Comparison of ENCODE assay signal across 23 mouse cellular contexts in genomic region chr1:140306339-140306738, GRCm38 (mm10).
DNase-seq lines count a peak whose midpoint lies in the region; ATAC-seq and TF ChIP-seq lines count a peak whose summit lies in the region.
"Had no signal": no experiment of that assay in that cellular context is flagged by ENCODE, and none has a peak within 500 bp of the region (broad histone marks: within the 10 kb centered on the region; RNA-seq: fewer than 3 reads in every experiment).

No protein-coding gene starts in this region.

- no peaks in the 10 kb centered on the region for H3K79me3 ChIP-seq in C2C12 (ENCODE audit: low read depth)

- H3K9ac ChIP-seq in embryonic facial prominence, embryonic 14.5 days (ENCODE audit: low read depth, low read length): no peak overlapping the region
- H3K9ac ChIP-seq in kidney, embryonic 16.5 days (replicated peaks; ENCODE audit: low read length): no peak overlapping the region
- no peak overlapping the region for H3K9ac ChIP-seq in liver, embryonic 12.5 days
- H3K9ac ChIP-seq: embryonic facial prominence, embryonic 13.5 days; limb, embryonic 12.5 days; liver, embryonic 14.5 days; neural tube, embryonic 13.5 days had no signal

- H3K27me3 ChIP-seq in embryonic facial prominence, embryonic 14.5 days (replicated peaks; ENCODE audit: control insufficient read depth, insufficient read depth, low read length): no peaks in the 10 kb centered on the region
- no peaks in the 10 kb centered on the region for H3K27me3 ChIP-seq in embryonic facial prominence, embryonic 10.5 days (replicated peaks; ENCODE audit: low read depth, poor library complexity, severe bottlenecking)
- H3K27me3 ChIP-seq in kidney, embryonic 16.5 days (ENCODE audit: insufficient read depth, low read length): no peaks in the 10 kb centered on the region
- H3K27me3 ChIP-seq in C2C12 (ENCODE audit: control insufficient read depth, insufficient read depth, insufficient read length): no peaks in the 10 kb centered on the region
- no peaks in the 10 kb centered on the region for H3K27me3 ChIP-seq in liver, embryonic 12.5 days (replicated peaks)
- H3K27me3 ChIP-seq: CH12.LX; embryonic facial prominence, embryonic 13.5 days; limb, embryonic 12.5 days; neural tube, embryonic 13.5 days had no signal

- H3K4me3 ChIP-seq in embryonic facial prominence, embryonic 14.5 days (ENCODE audit: low read depth, low read length): no peak overlapping the region
- no peak overlapping the region for H3K4me3 ChIP-seq in embryonic facial prominence, embryonic 10.5 days
- no peak overlapping the region for H3K4me3 ChIP-seq in kidney, embryonic 16.5 days (ENCODE audit: low read length)
- no peak overlapping the region for H3K4me3 ChIP-seq in C2C12 (ENCODE audit: insufficient read depth, poor library complexity, severe bottlenecking)
- no peak overlapping the region for H3K4me3 ChIP-seq in liver, embryonic 12.5 days
- H3K4me3 ChIP-seq: embryonic facial prominence, embryonic 13.5 days; forebrain, embryonic 10.5 days; layer of hippocampus, adult 2 months; left cerebral cortex, adult 2 months; limb, embryonic 12.5 days; neural tube, embryonic 13.5 days had no signal

- TF ChIP-seq CTCF in C2C12 (IDR thresholded peaks at IDR 0.05; ENCODE audit: control insufficient read depth, insufficient read depth, insufficient read length): no peak

- WGBS in embryonic facial prominence, embryonic 14.5 days: 40% methylated on average over 2 of the region's 2 CpGs
- 85% methylated on average over 2 of the region's 2 CpGs for WGBS in embryonic facial prominence, embryonic 10.5 days
- 45% methylated on average over 2 of the region's 2 CpGs for WGBS in kidney, embryonic 16.5 days
- 59% methylated on average over 2 of the region's 2 CpGs for whole genome bisulfite sequencing in liver, embryonic 12.5 days (ENCODE audit: insufficient replicate concordance)

- no peak overlapping the region for H3K27ac ChIP-seq in embryonic facial prominence, embryonic 14.5 days (replicated peaks; ENCODE audit: low read depth, low read length)
- H3K27ac ChIP-seq in embryonic facial prominence, embryonic 10.5 days (replicated peaks): no peak overlapping the region
- H3K27ac ChIP-seq in kidney, embryonic 16.5 days (ENCODE audit: low read length): no peak overlapping the region
- H3K27ac ChIP-seq in liver, embryonic 12.5 days: no peak overlapping the region
- H3K27ac ChIP-seq: embryonic facial prominence, embryonic 13.5 days; forebrain, embryonic 10.5 days; hindbrain, postnatal 0 days; layer of hippocampus, adult 2 months; left cerebral cortex, adult 2 months; limb, embryonic 12.5 days; liver, embryonic 14.5 days; neural tube, embryonic 13.5 days had no signal

- H3ac ChIP-seq in C2C12 (ENCODE audit: control insufficient read depth, insufficient read length, low read depth): no peak overlapping the region

- H3K79me2 ChIP-seq in C2C12 (ENCODE audit: control insufficient read depth, insufficient read depth): no peaks in the 10 kb centered on the region

- no peaks in the 10 kb centered on the region for H3K36me3 ChIP-seq in embryonic facial prominence, embryonic 14.5 days (ENCODE audit: control insufficient read depth, insufficient read depth, low read length)
- H3K36me3 ChIP-seq in embryonic facial prominence, embryonic 10.5 days (replicated peaks): no peaks in the 10 kb centered on the region
- 0 out of 2 replicates have a peak, but pooled peaks cover 3% of the 10 kb centered on the region for H3K36me3 ChIP-seq in kidney, embryonic 16.5 days (ENCODE audit: insufficient read depth, low read length)
- H3K36me3 ChIP-seq in C2C12 (ENCODE audit: control insufficient read depth, insufficient read depth): no peaks in the 10 kb centered on the region
- H3K36me3 ChIP-seq in liver, embryonic 12.5 days: no peaks in the 10 kb centered on the region
- H3K36me3 ChIP-seq: embryonic facial prominence, embryonic 13.5 days; limb, embryonic 12.5 days; neural tube, embryonic 13.5 days had no signal

- DNase-seq in embryonic facial prominence, embryonic 14.5 days (ENCODE audit: low spot score): peak; percentile 73
- no peak for DNase-seq in embryonic facial prominence, embryonic 10.5 days (ENCODE audit: low spot score)
- DNase-seq in kidney, adult 9 months: no peak
- DNase-seq in brain, adult 2 months (ENCODE audit: low read depth, low spot score): peak; percentile 14
- no peak for DNase-seq in B cell, adult 2 months
- DNase-seq: cerebellum, adult 11-12 months; cerebellum, postnatal 25 days; right cerebral cortex, postnatal 25 days had no signal

- H3K9me3 ChIP-seq in embryonic facial prominence, embryonic 14.5 days (ENCODE audit: control insufficient read depth, low read length): peaks cover 7% of the 10 kb centered on the region; the same call in 1 of the 2 replicates
- H3K9me3 ChIP-seq in embryonic facial prominence, embryonic 10.5 days: peaks cover 8% of the 10 kb centered on the region; the same call in 1 of the 2 replicates
- peaks cover 15% of the 10 kb centered on the region for H3K9me3 ChIP-seq in kidney, embryonic 16.5 days (ENCODE audit: low read length)
- no peaks in the 10 kb centered on the region; the same call in 1 of the 2 replicates for H3K9me3 ChIP-seq in liver, embryonic 12.5 days (replicated peaks)

- ATAC-seq in embryonic facial prominence, embryonic 14.5 days (ENCODE audit: low read depth): no peak
- 0 out of 2 replicates have a peak, but pooled peaks have one; percentile 54 for ATAC-seq in kidney, embryonic 16.5 days (ENCODE audit: low FRiP score, low TSS enrichment)
- no peak for ATAC-seq in liver, embryonic 12.5 days
- ATAC-seq: activated CD4-positive, CD25-positive, alpha-beta regulatory T cell, adult 4 months; hindbrain, postnatal 0 days had no signal

- no peak overlapping the region for H3K4me2 ChIP-seq in embryonic facial prominence, embryonic 14.5 days (ENCODE audit: low read depth, low read length)
- no peak overlapping the region for H3K4me2 ChIP-seq in kidney, embryonic 16.5 days (replicated peaks; ENCODE audit: low read depth, low read length)
- H3K4me2 ChIP-seq in liver, embryonic 12.5 days: no peak overlapping the region
- H3K4me2 ChIP-seq: embryonic facial prominence, embryonic 13.5 days; heart, embryonic 11.5 days; limb, embryonic 12.5 days; midbrain, embryonic 11.5 days; neural tube, embryonic 13.5 days had no signal

- no peaks in the 10 kb centered on the region for H3K4me1 ChIP-seq in embryonic facial prominence, embryonic 14.5 days (ENCODE audit: control insufficient read depth, insufficient read depth, low read length)
- no peaks in the 10 kb centered on the region for H3K4me1 ChIP-seq in embryonic facial prominence, embryonic 10.5 days
- H3K4me1 ChIP-seq in kidney, embryonic 16.5 days (ENCODE audit: insufficient read depth, low read length): no peaks in the 10 kb centered on the region
- no peaks in the 10 kb centered on the region for H3K4me1 ChIP-seq in liver, embryonic 12.5 days
- H3K4me1 ChIP-seq: embryonic facial prominence, embryonic 13.5 days; forebrain, embryonic 10.5 days; limb, embryonic 12.5 days; neural tube, embryonic 13.5 days had no signal

TF ChIP-seq in C2C12, 6 proteins besides CTCF, POLR2A, EP300 and RAD21:
- TF ChIP-seq MYOD1 (IDR thresholded peaks at IDR 0.05; ENCODE audit: control insufficient read depth, insufficient read length, low read depth): no peak
- no peak for TF ChIP-seq MAX (IDR thresholded peaks at IDR 0.05)
- TF ChIP-seq CEBPB (IDR thresholded peaks at IDR 0.05; ENCODE audit: low read depth): peak; percentile 26
- peak; percentile 51 for TF ChIP-seq FOSL1 (IDR thresholded peaks at IDR 0.05; ENCODE audit: insufficient read depth, low read length, poor library complexity, severe bottlenecking)
- no peak for TF ChIP-seq USF1 (IDR thresholded peaks at IDR 0.05; ENCODE audit: low read depth)
TF ChIP-seq in C2C12: peak in this region for 2.

Comparison
In these comparisons a context has a peak if more than half of its experiments do, and no peak if none do; other contexts are left out.
1. DNase-seq: peak in embryonic facial prominence, embryonic 14.5 days (single experiment) and brain, adult 2 months (single experiment); none in embryonic facial prominence, embryonic 10.5 days (single experiment), kidney, adult 9 months (single experiment) and B cell, adult 2 months (0 of 2).